Mouse (Mus musculus) cerebellum, adult 9-11 months (tissue): ENCODE measurements around the gene Cit.

Experiments
- DNase-seq: peaks from one replicate; pipeline ENCODE4 v3.0.0; 2022

Gene Cit

GRCm38 (mm10) chr5:115918597-115919351, 73.7 kb downstream of the Cit start:
- no peak for DNase-seq

- DNase-seq, result no peak
Observed at GRCm38 (mm10) chr5:115921990-115922389, 76.9 kb downstream of the Cit start.

GRCm38 (mm10) chr5:115924946-115925345, 79.9 kb downstream of the Cit start:
- DNase-seq, result no peak

GRCm38 (mm10) chr5:115928786-115929507, 83.9 kb downstream of the Cit start:
- no peak for DNase-seq

- DNase-seq, result no peak
Observed at GRCm38 (mm10) chr5:115932325-115932724, 87.2 kb downstream of the Cit start.

- DNase-seq, result no peak
Observed at GRCm38 (mm10) chr5:115936851-115937250, 91.8 kb downstream of the Cit start.

GRCm38 (mm10) chr5:115937566-115937965, 92.5 kb downstream of the Cit start:
- DNase-seq, result no peak

- DNase-seq, result no peak
Observed at GRCm38 (mm10) chr5:115938999-115939398, 93.9 kb downstream of the Cit start.

- DNase-seq, result no peak
Observed at GRCm38 (mm10) chr5:115942389-115942788, 97.3 kb downstream of the Cit start.

- no peak for DNase-seq
Observed at GRCm38 (mm10) chr5:115944791-115945490, 99.9 kb downstream of the Cit start.

GRCm38 (mm10) chr5:115947622-115948353, 102.7 kb downstream of the Cit start:
- no peak for DNase-seq

- no peak for DNase-seq
Observed at GRCm38 (mm10) chr5:115950936-115951335, 105.9 kb downstream of the Cit start.

GRCm38 (mm10) chr5:115953173-115953572, 108.1 kb downstream of the Cit start:
- no peak for DNase-seq

GRCm38 (mm10) chr5:115954084-115954483, 109.0 kb downstream of the Cit start:
- no peak for DNase-seq

GRCm38 (mm10) chr5:115954549-115954948, 109.5 kb downstream of the Cit start:
- DNase-seq, result no peak

GRCm38 (mm10) chr5:115955131-115955530, 110.1 kb downstream of the Cit start:
- DNase-seq, result no peak

GRCm38 (mm10) chr5:115956048-115956447, 111.0 kb downstream of the Cit start:
- DNase-seq, result no peak

- no peak for DNase-seq
Observed at GRCm38 (mm10) chr5:115957177-115957576, 112.1 kb downstream of the Cit start.

GRCm38 (mm10) chr5:115958344-115958743, 113.3 kb downstream of the Cit start:
- DNase-seq, result no peak

- no peak for DNase-seq
Observed at GRCm38 (mm10) chr5:115958814-115959213, 113.7 kb downstream of the Cit start.

- no peak for DNase-seq
Observed at GRCm38 (mm10) chr5:115961809-115962208, 116.7 kb downstream of the Cit start.

- DNase-seq, result no peak
Observed at GRCm38 (mm10) chr5:115971236-115971635, 126.2 kb downstream of the Cit start.

GRCm38 (mm10) chr5:115975672-115976071, 130.6 kb downstream of the Cit start:
- no peak for DNase-seq
